Mouse (Mus musculus): ENCODE data around the gene Vmn1r198. TPM values are rescaled to one million over a fixed set of nuclear protein-coding genes. Genes with fewer than 3 reads are reported as not detected.

Vmn1r198 gene
- 0.14 TPM for polyA plus RNA-seq (2017; shearing (Covaris generic))

GRCm38 (mm10) chr13:22350064-22350463, at the start of gene Vmn1r198:
TSS of gene Vmn1r198 (plus strand) at chr13:22350364.

DNA sequence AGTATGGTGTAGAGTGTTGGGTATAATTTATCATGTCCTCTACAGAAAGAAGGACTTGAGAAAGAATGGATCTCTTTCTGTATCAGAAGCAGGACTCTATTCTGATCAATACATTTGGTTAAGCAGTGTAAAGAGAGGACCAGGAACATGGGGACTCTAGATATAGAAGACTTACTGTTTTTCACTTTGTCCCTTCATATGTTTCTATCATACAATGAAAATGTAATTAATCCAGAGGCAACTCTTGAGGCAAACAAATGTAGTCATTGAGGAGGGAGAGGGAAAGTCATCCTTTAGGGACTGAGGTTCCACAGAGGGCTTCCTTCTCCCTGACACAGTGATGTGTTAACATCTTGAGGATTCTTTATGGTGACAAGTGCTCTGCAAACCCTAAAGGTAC, 25.9 kb upstream of the Vmn1r198 start, which contains the start of gene Vmn1r197:
Gene Vmn1r197, plus strand, starts transcription at position 301 of the 400 bp plus-strand sequence.

GRCm38 (mm10) chr13:22379518-22379917, 29.4 kb downstream of the Vmn1r198 start, which contains the start of gene Vmn1r199:
TSS of gene Vmn1r199 (plus strand) at chr13:22379818.

GRCm38 (mm10) chr13:22390073-22390472, 39.9 kb downstream of the Vmn1r198 start, which contains the start of gene Vmn1r200:
TSS of gene Vmn1r200 (plus strand) at chr13:22390373.

Other genes starting within 250 kb of the Vmn1r198 start
- gene Vmn1r189, start 244.5 kb upstream of the Vmn1r198 start, polyA plus RNA-seq (2017; shearing (Covaris generic)), result not detected
- 0.10 TPM for gene Vmn1r191, start 166.4 kb upstream of the Vmn1r198 start, polyA plus RNA-seq (2017; shearing (Covaris generic))
- gene Vmn1r192, start 159.2 kb upstream of the Vmn1r198 start, polyA plus RNA-seq (2017; shearing (Covaris generic)), result not detected
- gene Vmn1r193, start 127.2 kb upstream of the Vmn1r198 start, polyA plus RNA-seq (2017; shearing (Covaris generic)), result not detected
- not detected for gene Vmn1r194, start 106.1 kb upstream of the Vmn1r198 start, polyA plus RNA-seq (2017; shearing (Covaris generic))
- not detected for gene Vmn1r195, start 79.8 kb upstream of the Vmn1r198 start, polyA plus RNA-seq (2017; shearing (Covaris generic))
- not detected for gene Vmn1r196, start 60.4 kb upstream of the Vmn1r198 start, polyA plus RNA-seq (2017; shearing (Covaris generic))
- not detected for gene Vmn1r197, start 25.8 kb upstream of the Vmn1r198 start, polyA plus RNA-seq (2017; shearing (Covaris generic))
- not detected for gene Vmn1r199, start 29.5 kb downstream of the Vmn1r198 start, polyA plus RNA-seq (2017; shearing (Covaris generic))
- 0.10 TPM for gene Vmn1r200, start 40.0 kb downstream of the Vmn1r198 start, polyA plus RNA-seq (2017; shearing (Covaris generic))
- not detected for gene Vmn1r201, start 121.6 kb downstream of the Vmn1r198 start, polyA plus RNA-seq (2017; shearing (Covaris generic))
- 0.11 TPM for gene Vmn1r202, start 155.0 kb downstream of the Vmn1r198 start, polyA plus RNA-seq (2017; shearing (Covaris generic))
- 0.17 TPM for gene Vmn1r203, start 167.8 kb downstream of the Vmn1r198 start, polyA plus RNA-seq (2017; shearing (Covaris generic))
- gene Vmn1r204, start 202.8 kb downstream of the Vmn1r198 start, polyA plus RNA-seq (2017; shearing (Covaris generic)), result not detected
- gene Vmn1r205, start 242.6 kb downstream of the Vmn1r198 start, polyA plus RNA-seq (2017; shearing (Covaris generic)), result not detected

All from effector memory CD4-positive, alpha-beta T cell, adult 5 months (primary cell).